Mouse (Mus musculus): Measurements from ENCODE around the gene Mr1.
A peak's percentile ranks its signal among the peaks of the same experiment; 100 is the strongest.

GRCm38 (mm10) chr1:155097354-155097753, 49.3 kb downstream of the Mr1 start:
- TF ChIP-seq EP300 (IDR thresholded peaks at IDR 0.05; ENCODE audit: low read depth) = peak; percentile 75
- no peak for TF ChIP-seq CTCF (IDR thresholded peaks at IDR 0.05; ENCODE audit: low read depth)
